Mouse (Mus musculus) lung, postnatal 14 days (tissue): ENCODE data around the gene Siglecg.
"Not testable (repeated sequence)": the region's sequence is repeated elsewhere in the genome, so short reads cannot be mapped to it uniquely, and the experiment has no call there.

Source experiments
- DNase-seq: peaks from one replicate; pipeline ENCODE4 v3.0.0; 2021

Siglecg gene

GRCm38 (mm10) chr7:43408131-43408553 is at the start of gene Siglecg:
Gene Siglecg, plus strand, starts transcription at chr7:43408204.
- no peak for DNase-seq

- DNase-seq = no peak
These were observed 49.4 kb upstream of the Siglecg start for GRCm38 (mm10) chr7:43358556-43358955.

GRCm38 (mm10) chr7:43361442-43361841 is 46.6 kb upstream of the Siglecg start:
- DNase-seq = no peak

- DNase-seq = no peak
These were observed 46.0 kb upstream of the Siglecg start for GRCm38 (mm10) chr7:43362021-43362420.

- peak; percentile 30 for DNase-seq
These were observed 29.8 kb upstream of the Siglecg start for GRCm38 (mm10) chr7:43378226-43378625.

- no peak for DNase-seq
These were observed 15.5 kb upstream of the Siglecg start for GRCm38 (mm10) chr7:43392349-43393121.

GRCm38 (mm10) chr7:43399501-43399900 is 8.5 kb upstream of the Siglecg start:
- no peak for DNase-seq

- DNase-seq = no peak
These were observed 5.3 kb upstream of the Siglecg start for GRCm38 (mm10) chr7:43402718-43403117.

GRCm38 (mm10) chr7:43407573-43407972 is 431 bp upstream of the Siglecg start:
- DNase-seq = no peak

- DNase-seq = no peak
These were observed 1.1 kb downstream of the Siglecg start for GRCm38 (mm10) chr7:43409084-43409483.

GRCm38 (mm10) chr7:43411724-43412123 is 3.7 kb downstream of the Siglecg start:
- DNase-seq = not testable (repeated sequence)

GRCm38 (mm10) chr7:43417298-43417697 is 9.3 kb downstream of the Siglecg start:
- no peak for DNase-seq

GRCm38 (mm10) chr7:43422995-43423617 is 15.1 kb downstream of the Siglecg start:
- peak; percentile 92 for DNase-seq

GRCm38 (mm10) chr7:43423991-43424625 is 16.1 kb downstream of the Siglecg start:
- no peak for DNase-seq

- no peak for DNase-seq
These were observed 19.4 kb downstream of the Siglecg start, which contains the start of gene Lim2 for GRCm38 (mm10) chr7:43427406-43427805. Gene Lim2, plus strand, starts transcription at chr7:43427670.

GRCm38 (mm10) chr7:43429500-43429899 is 21.5 kb downstream of the Siglecg start:
- no peak for DNase-seq

- no peak for DNase-seq
These were observed 24.9 kb downstream of the Siglecg start for GRCm38 (mm10) chr7:43432891-43433290.

- DNase-seq = no peak
These were observed 26.7 kb downstream of the Siglecg start for GRCm38 (mm10) chr7:43434676-43435075.

GRCm38 (mm10) chr7:43436341-43437255 is 28.6 kb downstream of the Siglecg start, which contains the start of gene Nkg7:
Gene Nkg7, plus strand, starts transcription at chr7:43437073.
- no peak for DNase-seq

GRCm38 (mm10) chr7:43438611-43439010 is 30.6 kb downstream of the Siglecg start:
- no peak for DNase-seq

GRCm38 (mm10) chr7:43440482-43440881 is 32.5 kb downstream of the Siglecg start, which contains the start of gene Cldnd2:
Gene Cldnd2, plus strand, starts transcription at chr7:43440782.
- no peak for DNase-seq

GRCm38 (mm10) chr7:43441071-43441470 is 33.1 kb downstream of the Siglecg start:
- DNase-seq = no peak
